Comparison of ENCODE assay signal across 8 mouse cellular contexts in genomic region chr19:25611116-25611515, GRCm38 (mm10). TPM values are rescaled to one million over a fixed set of nuclear protein-coding genes. Genes with fewer than 3 reads are reported as not detected.
DNase-seq lines count a peak whose midpoint lies in the region; ATAC-seq and TF ChIP-seq lines count a peak whose summit lies in the region.

No protein-coding gene starts in this region.

- peak overlapping the region; percentile 83 for H3K9ac ChIP-seq in forebrain, embryonic 13.5 days
- H3K9ac ChIP-seq in limb, embryonic 13.5 days, result peak overlapping the region; percentile 54
- H3K9ac ChIP-seq in stomach, embryonic 14.5 days (replicated peaks; ENCODE audit: low read depth, low read length), result no peak overlapping the region

- H3K36me3 ChIP-seq in forebrain, embryonic 13.5 days (ENCODE audit: poor library complexity, severe bottlenecking), result no peaks in the 10 kb centered on the region
- no peaks in the 10 kb centered on the region for H3K36me3 ChIP-seq in limb, embryonic 13.5 days
- no peaks in the 10 kb centered on the region for H3K36me3 ChIP-seq in stomach, embryonic 14.5 days (ENCODE audit: control insufficient read depth, insufficient read depth, low read length)

- H3K4me2 ChIP-seq in forebrain, embryonic 13.5 days, result peak overlapping the region; percentile 64
- H3K4me2 ChIP-seq in limb, embryonic 13.5 days (replicated peaks), result peak overlapping the region; percentile 69
- peak overlapping the region; percentile 53 for H3K4me2 ChIP-seq in stomach, embryonic 14.5 days (replicated peaks; ENCODE audit: low read depth, low read length)

- no peak for TF ChIP-seq CTCF in layer of hippocampus, adult 2 months (conservative IDR thresholded peaks at IDR 0.05)

- peak; percentile 17; the same call in 1 of the 2 replicates for ATAC-seq in forebrain, embryonic 13.5 days
- ATAC-seq in limb, embryonic 13.5 days (ENCODE audit: low FRiP score, low read depth), result no peak
- ATAC-seq in stomach, embryonic 14.5 days (ENCODE audit: insufficient number of reproducible peaks, insufficient read depth, low FRiP score, low read depth), result no peak
- ATAC-seq in CD4-positive, CD25-positive, alpha-beta regulatory T cell, adult 4 months, result no peak

- no peak for DNase-seq in layer of hippocampus, adult 2 months (ENCODE audit: low spot score in 2 of 2)
- no peak for DNase-seq in layer of hippocampus, adult 8-10 months (ENCODE audit: low spot score in 2 of 2)
- DNase-seq in cerebellum, adult 11-12 months, result no peak
- no peak for DNase-seq in kidney, adult 9 months

- 0% methylated on average over 41 of the region's 42 CpGs for WGBS in forebrain, embryonic 13.5 days
- WGBS in limb, embryonic 13.5 days, result under 1% methylated on average over 36 of the region's 42 CpGs
- under 1% methylated on average over 41 of the region's 42 CpGs for WGBS in stomach, embryonic 14.5 days

- peaks cover 59% of the 10 kb centered on the region for H3K4me1 ChIP-seq in forebrain, embryonic 13.5 days
- peaks cover 34% of the 10 kb centered on the region for H3K4me1 ChIP-seq in limb, embryonic 13.5 days
- H3K4me1 ChIP-seq in stomach, embryonic 14.5 days (ENCODE audit: control insufficient read depth, insufficient read depth, low read length), result peaks cover 9% of the 10 kb centered on the region; the same call in 1 of the 2 replicates

- H3K4me3 ChIP-seq in layer of hippocampus, adult 2 months, result peak overlapping the region; percentile 42
- peak overlapping the region; percentile 55 for H3K4me3 ChIP-seq in forebrain, embryonic 13.5 days
- peak overlapping the region; percentile 45 for H3K4me3 ChIP-seq in limb, embryonic 13.5 days
- H3K4me3 ChIP-seq in stomach, embryonic 14.5 days (ENCODE audit: low read depth, low read length), result peak overlapping the region; percentile 34

- H3K27ac ChIP-seq in layer of hippocampus, adult 2 months, result no peak overlapping the region
- H3K27ac ChIP-seq in forebrain, embryonic 13.5 days, result peak overlapping the region; percentile 82
- no peak overlapping the region for H3K27ac ChIP-seq in limb, embryonic 13.5 days
- H3K27ac ChIP-seq in stomach, embryonic 14.5 days (ENCODE audit: low read length), result no peak overlapping the region

- H3K9me3 ChIP-seq in forebrain, embryonic 13.5 days (replicated peaks), result no peaks in the 10 kb centered on the region
- no peaks in the 10 kb centered on the region for H3K9me3 ChIP-seq in limb, embryonic 13.5 days
- H3K9me3 ChIP-seq in stomach, embryonic 14.5 days (ENCODE audit: control insufficient read depth, low read depth, low read length), result no peaks in the 10 kb centered on the region

- peaks cover 90% of the 10 kb centered on the region for H3K27me3 ChIP-seq in forebrain, embryonic 13.5 days
- H3K27me3 ChIP-seq in limb, embryonic 13.5 days, result peaks cover 98% of the 10 kb centered on the region
- peaks cover 78% of the 10 kb centered on the region for H3K27me3 ChIP-seq in stomach, embryonic 14.5 days (ENCODE audit: control insufficient read depth, insufficient read depth, low read length)

RNA-seq across cellular contexts. Expression of gene Dmrt3, which starts 1.0 kb away (rescaled TPM):
- 1 to 10 TPM in 1 of 2 experiments, under 1 TPM in 1; 0.79 to 1.8 TPM for total RNA-seq in layer of hippocampus, adult 2 months (2021)
- total RNA-seq in layer of hippocampus, adult 8-10 months (2022), result under 1 TPM; 0.31 to 0.57 (median 0.38) TPM
- 6.7 and 7.8 TPM in 2 replicates for polyA plus RNA-seq in forebrain, embryonic 13.5 days (2015; fragmentation: Nextera tagmentation; extraction: Ambion mirVana)
- 0.22 and 0.34 TPM in 2 replicates for polyA plus RNA-seq in limb, embryonic 13.5 days (2015; fragmentation: Nextera tagmentation; extraction: Ambion mirVana)
- 1.0 and 1.9 TPM in 2 replicates for polyA plus RNA-seq in stomach, embryonic 14.5 days (2014; fragmentation: Nextera tagmentation; extraction: Ambion mirVana)
- polyA plus RNA-seq in CD4-positive, CD25-positive, alpha-beta regulatory T cell, adult 4 months (2017; shearing (Covaris generic)), result not detected
